Mouse (Mus musculus) common myeloid progenitor, adult 5-6 weeks (primary cell): ENCODE measurements around the gene Lrrc17. TPM values are rescaled to one million over a fixed set of nuclear protein-coding genes. Genes with fewer than 3 reads are reported as not detected.
"Not testable (repeated sequence)": the region's sequence is repeated elsewhere in the genome, so short reads cannot be mapped to it uniquely, and the experiment has no call there.

Source experiments
- ATAC-seq: replicated peaks from 2 replicates; pipeline ENCODE4 v1.8.0; 2016; ENCODE audit warnings: low read depth, mild to moderate bottlenecking, moderate TSS enrichment, inconsistent platforms; ENCODE audit not compliant: poor library complexity, severe bottlenecking
- total RNA-seq: library from RNA; stranded (forward); fragments of 200-1000, 187-1606 nt; gene quantifications from 2 replicates; pipeline ENCODE4 v1.2.3, GENCODE M21; 2017

Lrrc17 gene
- total RNA-seq, 1 experiment from 2014 or later: not detected

DNA sequence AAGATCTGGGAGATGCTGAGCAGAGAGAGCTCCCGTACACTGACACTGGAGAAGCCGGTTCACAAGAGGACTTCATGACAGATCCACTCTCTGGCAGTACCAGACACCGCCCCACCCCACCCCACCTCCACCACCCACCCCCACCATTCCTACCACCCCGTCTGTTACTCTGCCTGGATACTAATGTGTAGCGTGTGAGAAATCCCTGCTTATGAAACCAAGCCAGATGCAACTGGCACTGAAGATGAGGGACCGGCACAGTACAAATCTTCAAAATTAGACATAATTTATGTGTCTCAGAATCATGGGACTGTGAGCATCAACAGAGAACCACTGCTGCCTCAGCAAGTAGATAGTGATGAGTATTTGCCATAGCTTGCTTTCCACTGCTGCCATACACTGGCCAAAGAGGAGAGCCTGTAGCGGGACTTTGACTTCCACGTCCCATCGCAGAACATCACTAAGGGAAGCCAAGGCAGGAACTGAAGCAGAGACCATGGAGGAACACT lies 49.9 kb downstream of the Lrrc17 start:
- ATAC-seq: no peak

- not testable (repeated sequence) for ATAC-seq
Measured at GRCm38 (mm10) chr5:21599536-21599935, 56.2 kb downstream of the Lrrc17 start.

DNA sequence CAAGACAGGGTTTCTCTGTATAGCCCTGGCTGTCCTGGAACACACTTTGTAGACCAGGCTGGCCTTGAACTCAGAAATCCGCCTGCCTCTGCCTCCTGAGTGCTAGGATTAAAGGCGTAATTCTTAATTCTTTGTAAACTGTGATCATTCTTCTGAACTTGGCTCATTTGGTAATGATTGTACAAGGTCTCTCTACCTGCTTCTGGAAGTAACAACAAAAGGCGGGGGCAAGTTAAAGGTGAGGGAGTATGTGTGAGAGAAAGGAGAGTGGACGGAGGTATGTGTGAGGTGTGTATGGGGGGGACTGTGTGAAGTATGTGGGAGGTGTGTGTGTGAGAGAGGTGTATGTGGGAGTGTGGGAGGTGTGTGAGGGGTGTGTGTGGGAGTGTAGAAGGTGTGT lies 56.6 kb downstream of the Lrrc17 start:
- no peak for ATAC-seq

DNA sequence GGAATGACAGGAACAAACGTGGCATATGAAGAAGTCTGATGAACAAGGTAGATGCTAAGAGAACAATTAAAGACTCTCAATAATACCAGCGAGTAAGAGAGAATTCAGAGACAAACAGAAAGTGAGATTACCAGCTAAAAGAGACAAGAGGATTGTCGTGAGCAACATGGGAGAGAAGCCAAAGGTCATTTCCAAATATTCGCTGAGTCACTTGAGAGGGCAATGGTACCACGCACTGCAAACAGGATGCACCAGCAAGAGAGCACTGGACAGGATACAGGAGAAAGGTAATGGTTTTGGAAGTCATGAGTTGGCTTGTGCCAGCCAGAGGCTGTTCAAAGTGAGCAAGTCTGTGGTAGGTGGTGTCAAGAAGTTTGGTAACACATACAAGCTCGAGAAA lies 62.6 kb downstream of the Lrrc17 start:
- ATAC-seq: no peak

GRCm38 (mm10) chr5:21608311-21609304 lies 65.2 kb downstream of the Lrrc17 start:
- ATAC-seq: no peak

DNA sequence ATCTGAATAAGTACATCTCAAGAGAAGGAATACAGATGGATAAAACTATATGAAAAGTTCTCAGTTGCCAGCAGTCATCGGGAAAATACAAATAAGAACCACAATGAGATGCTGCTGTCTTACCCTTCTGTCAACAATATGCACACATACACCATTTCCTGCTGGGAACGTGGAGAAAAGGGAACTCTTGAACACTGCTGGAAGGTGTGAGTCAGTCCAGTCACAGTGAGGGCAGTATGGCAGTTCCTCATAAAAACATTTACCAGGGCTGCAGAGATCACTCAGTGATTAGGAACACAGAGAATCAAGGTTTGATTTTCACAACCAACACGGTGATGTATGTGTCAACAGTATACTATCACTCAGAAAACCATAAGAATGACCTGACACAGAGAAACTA lies 67.6 kb downstream of the Lrrc17 start:
- peak; percentile 66 for ATAC-seq

DNA sequence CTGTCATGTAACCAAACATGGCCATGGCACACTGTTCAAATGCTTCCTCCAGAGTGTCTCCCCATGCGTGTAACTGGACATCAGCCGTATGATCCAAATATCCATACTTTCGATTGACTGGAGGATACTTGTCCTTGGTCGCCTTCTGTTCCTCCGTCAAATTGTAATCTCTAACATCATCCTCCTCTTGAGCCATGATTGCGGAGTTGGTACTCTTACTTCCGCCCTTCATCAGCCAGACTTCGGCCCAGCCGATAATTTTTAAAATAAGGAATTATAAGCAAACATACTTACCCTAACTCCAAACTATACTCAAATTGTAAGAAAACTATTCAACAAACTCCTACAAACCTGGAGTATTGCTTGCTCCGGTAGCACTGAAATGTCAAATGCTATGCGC lies 70.9 kb downstream of the Lrrc17 start:
- ATAC-seq: 0 out of 2 replicates have a peak, but pooled peaks have one; percentile 30

DNA sequence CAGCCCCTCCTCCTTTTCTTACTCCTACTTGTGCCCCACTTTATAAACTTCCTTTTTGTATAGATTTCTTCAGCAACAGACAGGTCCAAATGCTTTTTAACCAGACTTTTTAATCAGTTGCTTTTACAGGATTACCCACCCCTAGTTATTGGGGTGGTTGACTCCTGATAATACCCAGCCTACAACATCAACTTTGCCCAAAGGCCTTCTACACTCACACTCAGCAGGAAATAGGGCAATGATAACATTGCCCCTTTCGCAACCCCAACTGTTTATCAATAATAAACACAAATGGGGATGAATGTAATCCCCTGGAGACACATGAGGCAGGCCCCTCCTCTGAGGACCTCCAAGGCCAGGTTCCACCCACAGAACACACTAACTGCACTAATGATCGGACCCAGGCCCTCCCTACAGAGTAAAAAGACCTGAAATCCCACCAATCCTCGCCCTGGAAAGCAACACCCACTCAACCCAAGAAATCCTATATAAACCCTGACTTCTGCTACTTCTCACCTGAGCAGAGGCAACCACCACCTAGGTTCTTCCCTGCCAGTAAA lies 73.2 kb downstream of the Lrrc17 start:
- ATAC-seq: peak; percentile 66

Other genes with a start within 250 kb of the Lrrc17 start
- 17.9 and 20.7 TPM in 2 replicates for gene Fgl2, start 170.9 kb upstream of the Lrrc17 start, total RNA-seq
- not detected in 2 replicates for gene Ccdc146, start 118.9 kb upstream of the Lrrc17 start, total RNA-seq
- 10.9 and 13.1 TPM in 2 replicates for gene Fam185a, start 118.6 kb upstream of the Lrrc17 start, total RNA-seq
- 1.8 and 2.7 TPM in 2 replicates for gene Fbxl13, start 102.1 kb downstream of the Lrrc17 start, total RNA-seq
- gene Armc10, start 102.3 kb downstream of the Lrrc17 start, total RNA-seq: 68.0 and 73.7 TPM in 2 replicates
- 0.63 and 1.7 TPM in 2 replicates for gene Napepld, start 157.8 kb downstream of the Lrrc17 start, total RNA-seq
- gene Pmpcb, start 193.6 kb downstream of the Lrrc17 start, total RNA-seq: 82.6 and 101 TPM in 2 replicates
- gene Dnajc2, start 241.7 kb downstream of the Lrrc17 start, total RNA-seq: 203 and 206 TPM in 2 replicates
- 111 and 126 TPM in 2 replicates for gene Psmc2, start 241.7 kb downstream of the Lrrc17 start, total RNA-seq